Mouse (Mus musculus): ENCODE data around the gene Tmem81. TPM values are rescaled to one million over a fixed set of nuclear protein-coding genes. Genes with fewer than 3 reads are reported as not detected.

Tmem81 gene
- polyA plus RNA-seq, 1 experiment = 1.3 TPM

GRCm38 (mm10) chr1:132471499-132471898 lies 34.5 kb upstream of the Tmem81 start:
- H3K79me3 ChIP-seq (ENCODE audit: low read depth) = peaks cover 4% of the 10 kb centered on the region
- TF ChIP-seq FOSL1 (IDR thresholded peaks at IDR 0.05; ENCODE audit: insufficient read depth, low read length, poor library complexity, severe bottlenecking) (no peak), CEBPB (IDR thresholded peaks at IDR 0.05; ENCODE audit: low read depth) (no peak), MAX (IDR thresholded peaks at IDR 0.05) (no peak), CTCF (IDR thresholded peaks at IDR 0.05; ENCODE audit: control insufficient read depth, insufficient read depth, insufficient read length) (no peak), MYOD1 (IDR thresholded peaks at IDR 0.05; ENCODE audit: control insufficient read depth, insufficient read length, low read depth) (no peak), MYOG (IDR thresholded peaks at IDR 0.05; ENCODE audit: control insufficient read depth, extremely low read depth, insufficient read length) (no peak), USF1 (IDR thresholded peaks at IDR 0.05; ENCODE audit: low read depth) (no peak)
- no peaks in the 10 kb centered on the region for H3K27me3 ChIP-seq (ENCODE audit: control insufficient read depth, insufficient read depth, insufficient read length)
- H3K36me3 ChIP-seq (ENCODE audit: control insufficient read depth, insufficient read depth) = peaks cover 5% of the 10 kb centered on the region
- H3K4me3 ChIP-seq (ENCODE audit: insufficient read depth, poor library complexity, severe bottlenecking) = no peak overlapping the region
- peaks cover 8% of the 10 kb centered on the region for H3K79me2 ChIP-seq (ENCODE audit: control insufficient read depth, insufficient read depth)
- no peak overlapping the region for H3ac ChIP-seq (ENCODE audit: control insufficient read depth, insufficient read length, low read depth)

GRCm38 (mm10) chr1:132472537-132472936 lies 33.5 kb upstream of the Tmem81 start:
- H3ac ChIP-seq (ENCODE audit: control insufficient read depth, insufficient read length, low read depth) = no peak overlapping the region
- peaks cover 14% of the 10 kb centered on the region for H3K79me2 ChIP-seq (ENCODE audit: control insufficient read depth, insufficient read depth)
- H3K79me3 ChIP-seq (ENCODE audit: low read depth) = peaks cover 7% of the 10 kb centered on the region
- no peaks in the 10 kb centered on the region for H3K36me3 ChIP-seq (ENCODE audit: control insufficient read depth, insufficient read depth)
- no peaks in the 10 kb centered on the region for H3K27me3 ChIP-seq (ENCODE audit: control insufficient read depth, insufficient read depth, insufficient read length)
- TF ChIP-seq MYOD1 (IDR thresholded peaks at IDR 0.05; ENCODE audit: control insufficient read depth, insufficient read length, low read depth) (no peak), CEBPB (IDR thresholded peaks at IDR 0.05; ENCODE audit: low read depth) (no peak), MAX (IDR thresholded peaks at IDR 0.05) (no peak), FOSL1 (IDR thresholded peaks at IDR 0.05; ENCODE audit: insufficient read depth, low read length, poor library complexity, severe bottlenecking) (no peak), MYOG (IDR thresholded peaks at IDR 0.05; ENCODE audit: control insufficient read depth, extremely low read depth, insufficient read length) (no peak), USF1 (IDR thresholded peaks at IDR 0.05; ENCODE audit: low read depth) (no peak), CTCF (IDR thresholded peaks at IDR 0.05; ENCODE audit: control insufficient read depth, insufficient read depth, insufficient read length) (no peak)
- no peak overlapping the region for H3K4me3 ChIP-seq (ENCODE audit: insufficient read depth, poor library complexity, severe bottlenecking)

- no peak for TF ChIP-seq MYOG (IDR thresholded peaks at IDR 0.05; ENCODE audit: control insufficient read depth, extremely low read depth, insufficient read length)
- TF ChIP-seq CEBPB (IDR thresholded peaks at IDR 0.05; ENCODE audit: low read depth) = no peak
- no peak for TF ChIP-seq USF1 (IDR thresholded peaks at IDR 0.05; ENCODE audit: low read depth)
- no peak for TF ChIP-seq MAX (IDR thresholded peaks at IDR 0.05)
- no peak for TF ChIP-seq MYOD1 (IDR thresholded peaks at IDR 0.05; ENCODE audit: control insufficient read depth, insufficient read length, low read depth)
- TF ChIP-seq CTCF (IDR thresholded peaks at IDR 0.05; ENCODE audit: control insufficient read depth, insufficient read depth, insufficient read length) = no peak
- Histone ChIP-seq H3K4me3 (ENCODE audit: insufficient read depth, poor library complexity, severe bottlenecking) (no peak overlapping the region), H3K27me3 (ENCODE audit: control insufficient read depth, insufficient read depth, insufficient read length) (no peaks in the 10 kb centered on the region), H3K79me2 (ENCODE audit: control insufficient read depth, insufficient read depth) (peaks cover 33% of the 10 kb centered on the region), H3ac (ENCODE audit: control insufficient read depth, insufficient read length, low read depth) (no peak overlapping the region), H3K36me3 (ENCODE audit: control insufficient read depth, insufficient read depth) (no peaks in the 10 kb centered on the region), H3K79me3 (ENCODE audit: low read depth) (peaks cover 27% of the 10 kb centered on the region)
Observed at GRCm38 (mm10) chr1:132474496-132474895, 31.5 kb upstream of the Tmem81 start.

- Histone ChIP-seq H3ac (ENCODE audit: control insufficient read depth, insufficient read length, low read depth) (peak overlapping the region; percentile 79), H3K79me2 (ENCODE audit: control insufficient read depth, insufficient read depth) (peaks cover 54% of the 10 kb centered on the region), H3K79me3 (ENCODE audit: low read depth) (peaks cover 46% of the 10 kb centered on the region), H3K27me3 (ENCODE audit: control insufficient read depth, insufficient read depth, insufficient read length) (no peaks in the 10 kb centered on the region), H3K36me3 (ENCODE audit: control insufficient read depth, insufficient read depth) (peaks cover 4% of the 10 kb centered on the region), H3K4me3 (ENCODE audit: insufficient read depth, poor library complexity, severe bottlenecking) (peak overlapping the region; percentile 96)
- TF ChIP-seq USF1 (IDR thresholded peaks at IDR 0.05; ENCODE audit: low read depth) (no peak), CTCF (IDR thresholded peaks at IDR 0.05; ENCODE audit: control insufficient read depth, insufficient read depth, insufficient read length) (no peak), FOSL1 (IDR thresholded peaks at IDR 0.05; ENCODE audit: insufficient read depth, low read length, poor library complexity, severe bottlenecking) (no peak), MYOD1 (IDR thresholded peaks at IDR 0.05; ENCODE audit: control insufficient read depth, insufficient read length, low read depth) (no peak), MAX (IDR thresholded peaks at IDR 0.05) (no peak), CEBPB (IDR thresholded peaks at IDR 0.05; ENCODE audit: low read depth) (no peak), MYOG (IDR thresholded peaks at IDR 0.05; ENCODE audit: control insufficient read depth, extremely low read depth, insufficient read length) (no peak)
Observed at GRCm38 (mm10) chr1:132476575-132476927, 29.5 kb upstream of the Tmem81 start.

GRCm38 (mm10) chr1:132476928-132477691 lies 28.9 kb upstream of the Tmem81 start, which contains the start of gene Rbbp5:
TSS of gene Rbbp5 (plus strand) at chr1:132477365.
- peaks cover 4% of the 10 kb centered on the region for H3K36me3 ChIP-seq (ENCODE audit: control insufficient read depth, insufficient read depth)

GRCm38 (mm10) chr1:132479438-132479837 lies 26.6 kb upstream of the Tmem81 start:
- peaks cover 83% of the 10 kb centered on the region for H3K79me2 ChIP-seq (ENCODE audit: control insufficient read depth, insufficient read depth)
- no peaks in the 10 kb centered on the region for H3K27me3 ChIP-seq (ENCODE audit: control insufficient read depth, insufficient read depth, insufficient read length)
- H3ac ChIP-seq (ENCODE audit: control insufficient read depth, insufficient read length, low read depth) = no peak overlapping the region
- TF ChIP-seq CTCF (IDR thresholded peaks at IDR 0.05; ENCODE audit: control insufficient read depth, insufficient read depth, insufficient read length) = no peak
- no peak for TF ChIP-seq MYOD1 (IDR thresholded peaks at IDR 0.05; ENCODE audit: control insufficient read depth, insufficient read length, low read depth)
- TF ChIP-seq CEBPB (IDR thresholded peaks at IDR 0.05; ENCODE audit: low read depth) = no peak
- no peak for TF ChIP-seq FOSL1 (IDR thresholded peaks at IDR 0.05; ENCODE audit: insufficient read depth, low read length, poor library complexity, severe bottlenecking)
- no peak for TF ChIP-seq MAX (IDR thresholded peaks at IDR 0.05)
- no peak for TF ChIP-seq USF1 (IDR thresholded peaks at IDR 0.05; ENCODE audit: low read depth)
- TF ChIP-seq MYOG (IDR thresholded peaks at IDR 0.05; ENCODE audit: control insufficient read depth, extremely low read depth, insufficient read length) = no peak
- H3K79me3 ChIP-seq (ENCODE audit: low read depth) = peaks cover 64% of the 10 kb centered on the region
- no peak overlapping the region for H3K4me3 ChIP-seq (ENCODE audit: insufficient read depth, poor library complexity, severe bottlenecking)
- peaks cover 4% of the 10 kb centered on the region for H3K36me3 ChIP-seq (ENCODE audit: control insufficient read depth, insufficient read depth)

More at GRCm38 (mm10) chr1:132476928-132477691, 28.9 kb upstream of the Tmem81 start, which contains the start of gene Rbbp5:
- no peaks in the 10 kb centered on the region for H3K27me3 ChIP-seq (ENCODE audit: control insufficient read depth, insufficient read depth, insufficient read length)
- TF ChIP-seq MYOD1 (IDR thresholded peaks at IDR 0.05; ENCODE audit: control insufficient read depth, insufficient read length, low read depth) (no peak), MAX (IDR thresholded peaks at IDR 0.05) (peak; percentile 99)
- peak within 1 kb of the TSS; percentile 100 for H3ac ChIP-seq (ENCODE audit: control insufficient read depth, insufficient read length, low read depth)
- H3K79me3 ChIP-seq (ENCODE audit: low read depth) = peaks cover 52% of the 10 kb centered on the region
- peak within 1 kb of the TSS; percentile 96 for H3K4me3 ChIP-seq (ENCODE audit: insufficient read depth, poor library complexity, severe bottlenecking)
- H3K79me2 ChIP-seq (ENCODE audit: control insufficient read depth, insufficient read depth) = peaks cover 59% of the 10 kb centered on the region
